Mouse (Mus musculus) cerebellum, postnatal 4 days (tissue): ENCODE results near the gene Gm20388.

Experiments used
- DNase-seq, 2 experiments: peaks; one replicate each; pipeline ENCODE4 v3.0.0; 2022; ENCODE audit warnings: low spot score in 2 of 2, mixed read lengths in 1 of 2

The Gm20388 gene

DNA sequence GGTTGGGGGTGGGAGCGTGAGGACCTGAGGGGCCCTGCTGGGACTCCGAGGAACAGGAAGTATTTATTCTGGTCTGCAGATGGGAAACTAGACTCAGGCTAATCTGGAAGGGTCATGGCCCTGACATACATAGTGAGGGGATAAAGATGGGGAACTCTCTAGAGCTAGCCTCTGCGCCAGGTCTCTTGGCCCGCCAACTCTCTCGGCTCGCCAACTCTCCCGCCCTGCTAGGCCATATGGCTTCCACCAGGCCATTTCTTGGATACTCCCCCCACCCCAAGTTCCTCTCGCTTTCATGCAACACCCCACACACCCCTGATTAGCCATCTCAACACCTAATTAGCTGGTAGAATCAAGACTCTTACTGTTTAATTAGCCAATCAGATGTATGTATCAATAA is 101.8 kb downstream of the Gm20388 start:
- DNase-seq, result no peak

DNA sequence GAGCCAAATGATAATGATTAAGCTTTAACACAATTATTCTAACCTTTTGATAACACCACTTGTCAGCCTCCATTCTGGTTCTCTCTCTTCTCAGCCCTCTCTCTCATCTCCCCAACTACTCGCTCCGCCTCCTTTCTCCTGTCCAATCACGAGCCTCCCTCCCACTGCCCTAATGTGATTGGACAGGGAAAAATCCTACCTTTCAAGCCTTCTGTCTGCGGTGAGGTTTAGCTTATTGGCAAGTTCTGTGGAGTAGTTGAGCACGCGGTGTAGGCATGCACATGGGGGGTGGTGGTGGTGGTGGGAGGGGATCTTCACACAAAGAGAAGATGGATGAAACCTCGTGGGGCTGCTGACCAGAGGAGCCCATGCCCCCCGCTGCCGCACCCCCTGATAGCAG is 102.3 kb downstream of the Gm20388 start:
- DNase-seq, result no peak

DNA sequence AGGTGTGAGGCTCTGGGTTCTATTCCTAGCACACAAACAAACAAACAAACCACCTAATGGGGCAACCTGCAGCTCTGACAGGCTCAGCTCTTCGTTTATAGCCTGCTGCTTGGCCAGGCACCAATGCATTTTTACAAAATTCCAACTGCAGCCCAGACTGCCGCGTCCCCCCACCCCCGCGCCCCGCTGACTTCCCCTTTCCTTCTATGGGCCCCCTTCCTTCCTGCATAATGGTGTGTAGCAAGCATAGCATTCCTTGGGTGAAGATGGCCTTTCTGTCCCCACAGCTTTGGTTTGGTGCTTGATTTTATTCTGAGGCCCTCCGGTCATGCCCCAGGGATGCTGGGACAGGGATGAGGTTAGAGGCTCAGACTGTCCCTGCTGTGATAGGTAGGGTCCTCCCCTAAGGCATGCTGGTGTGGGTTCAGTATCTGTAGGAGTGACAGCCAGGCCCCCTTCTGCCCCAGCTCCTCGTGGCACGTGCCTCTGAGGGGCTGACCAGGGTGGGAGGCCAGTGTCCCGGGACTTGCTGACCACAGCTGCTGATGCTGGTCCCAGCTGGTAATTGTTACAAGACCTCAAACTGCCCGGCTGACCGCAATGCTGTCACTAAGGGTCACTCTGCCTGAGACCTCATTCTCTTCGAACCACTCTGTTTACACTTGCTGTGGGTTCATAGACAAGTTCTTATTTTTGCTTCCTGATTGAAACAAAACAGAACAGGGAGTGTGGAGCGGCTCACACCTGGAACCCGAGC is 103.8 kb downstream of the Gm20388 start:
- no peak for DNase-seq

DNA sequence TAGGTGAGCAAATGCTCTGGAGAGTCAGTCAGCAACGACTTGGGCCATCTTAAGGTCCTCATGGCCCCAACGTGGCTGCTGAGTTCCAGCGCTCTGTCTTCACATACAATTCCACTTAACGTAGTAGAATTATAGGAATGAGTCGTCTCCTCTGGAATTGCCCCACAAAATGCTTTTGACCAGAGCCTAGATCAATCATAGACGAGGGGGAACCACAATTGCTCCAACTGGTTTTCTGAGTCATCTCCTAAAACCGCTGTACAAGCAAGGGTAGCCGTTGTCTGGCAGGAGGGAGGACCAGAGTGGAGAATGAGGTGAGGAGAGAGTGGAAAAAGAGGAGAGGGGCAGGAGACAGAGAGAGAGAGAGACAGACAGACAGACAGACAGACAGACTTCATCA is 105.3 kb downstream of the Gm20388 start:
- DNase-seq, result no peak

DNA sequence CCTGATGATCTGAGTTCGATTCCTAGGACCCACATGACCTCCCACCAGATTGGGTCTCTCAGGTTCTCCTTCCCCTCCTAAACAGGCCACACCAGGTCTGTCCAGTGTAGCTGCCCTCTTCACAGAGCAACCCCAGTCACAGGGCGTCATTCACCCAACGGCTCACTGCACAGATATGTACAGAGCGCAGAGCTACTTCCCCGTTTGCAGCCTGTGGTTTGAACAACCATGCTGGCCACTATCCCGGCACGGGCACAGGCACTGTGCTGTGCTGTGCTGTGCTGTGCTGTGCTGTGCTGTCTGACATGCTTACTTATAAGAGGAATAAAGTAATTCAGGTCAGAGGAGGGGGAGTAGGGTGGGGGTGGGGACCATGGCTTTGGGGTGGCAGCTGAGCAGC is 105.8 kb downstream of the Gm20388 start:
- DNase-seq, result no peak

DNA sequence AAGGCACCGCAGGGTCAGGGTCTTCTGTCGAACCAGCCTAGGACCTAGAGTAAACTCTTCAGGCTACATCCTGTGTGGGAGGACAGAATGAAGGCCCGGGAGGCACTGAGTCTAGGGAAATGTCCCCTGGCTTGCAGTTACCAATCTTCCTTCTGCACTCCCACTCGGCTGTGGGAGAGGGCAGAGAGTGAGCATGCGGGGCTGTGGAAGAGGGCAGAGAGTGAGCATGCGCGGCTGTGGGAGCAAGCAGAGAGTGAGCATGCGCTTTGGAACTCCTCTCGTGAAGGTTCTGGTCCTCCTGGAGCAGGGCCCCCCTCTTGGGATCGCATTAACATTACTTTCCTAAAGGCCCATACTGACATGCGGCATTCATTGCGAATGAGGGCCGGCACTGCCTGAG is 106.7 kb downstream of the Gm20388 start:
- no peak for DNase-seq

DNA sequence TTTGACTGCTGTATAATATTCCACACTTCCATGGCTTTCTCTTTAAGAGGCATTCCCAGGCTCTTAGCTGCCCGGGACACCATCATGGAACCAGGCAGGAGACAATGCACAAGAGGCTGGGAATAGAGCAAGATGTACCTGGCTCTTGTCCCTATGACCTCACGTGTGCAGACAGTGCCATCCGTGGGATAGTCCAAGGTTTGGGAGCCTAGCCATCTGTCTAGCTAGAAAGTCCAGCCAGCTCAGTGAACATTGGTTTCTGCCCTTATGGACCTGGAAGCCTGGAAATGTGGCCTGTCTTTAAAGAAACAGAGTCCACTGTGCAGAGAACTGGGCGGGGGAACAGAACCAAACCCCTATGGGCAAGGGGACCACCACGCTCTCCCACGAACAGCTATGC is 107.1 kb downstream of the Gm20388 start:
- no peak for DNase-seq

DNA sequence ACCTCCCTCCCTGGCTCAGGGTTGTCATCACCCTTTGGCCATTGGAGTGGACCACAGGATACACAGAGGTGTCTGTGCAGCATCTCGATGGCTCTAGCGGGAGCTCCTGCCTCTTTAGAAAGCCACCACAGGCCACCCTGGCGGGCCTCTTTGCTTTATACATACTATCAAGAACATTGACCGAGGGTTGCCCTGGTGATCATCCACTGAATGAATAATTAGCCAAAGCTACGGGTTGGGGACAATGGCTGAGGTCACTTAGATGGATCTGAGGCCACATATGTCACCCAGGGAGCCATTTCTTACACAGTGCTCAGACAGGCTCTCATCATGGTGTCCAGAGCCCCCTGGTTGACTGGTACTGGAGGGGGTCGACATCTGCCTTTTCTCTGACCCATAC is 107.7 kb downstream of the Gm20388 start:
- no peak for DNase-seq

DNA sequence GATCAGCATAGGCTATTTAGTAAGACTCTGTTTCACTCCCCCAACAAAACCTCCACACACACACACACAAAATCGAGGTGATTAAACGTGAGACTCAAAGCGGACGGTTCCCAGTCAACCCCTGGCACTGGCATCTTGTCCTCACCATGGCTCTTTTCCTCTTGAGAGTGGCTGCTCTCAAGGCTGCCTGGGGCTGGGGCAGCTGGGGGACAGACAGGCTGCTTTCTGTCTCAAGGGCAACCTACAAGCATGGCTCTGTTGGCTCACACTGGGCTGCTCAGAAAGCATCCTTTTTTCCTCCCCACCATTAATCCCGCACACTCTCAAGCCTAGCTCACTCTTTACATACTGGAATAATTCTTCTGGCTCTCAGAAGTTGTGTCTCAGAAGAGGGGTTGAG is 108.7 kb downstream of the Gm20388 start:
- no peak for DNase-seq

DNA sequence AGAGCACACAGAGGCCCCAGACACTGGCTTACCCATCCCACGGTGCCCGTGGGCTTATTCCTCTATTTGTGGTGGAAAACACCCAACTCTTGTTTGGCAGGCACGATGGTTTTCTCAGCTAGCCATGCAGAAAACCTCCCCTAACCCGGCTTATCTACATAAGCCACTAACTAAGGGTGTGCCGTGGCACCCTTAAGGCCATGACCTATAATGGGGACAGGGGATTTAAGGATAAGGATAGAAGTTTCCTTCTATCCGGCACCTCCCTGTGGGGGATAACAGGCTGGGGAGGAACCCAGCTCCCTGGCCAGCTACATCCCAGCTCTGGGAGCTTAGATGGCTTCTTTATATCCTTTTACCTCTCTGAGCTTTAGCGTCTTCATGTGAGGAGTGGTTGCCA is 109.7 kb downstream of the Gm20388 start:
- DNase-seq, result no peak

DNA sequence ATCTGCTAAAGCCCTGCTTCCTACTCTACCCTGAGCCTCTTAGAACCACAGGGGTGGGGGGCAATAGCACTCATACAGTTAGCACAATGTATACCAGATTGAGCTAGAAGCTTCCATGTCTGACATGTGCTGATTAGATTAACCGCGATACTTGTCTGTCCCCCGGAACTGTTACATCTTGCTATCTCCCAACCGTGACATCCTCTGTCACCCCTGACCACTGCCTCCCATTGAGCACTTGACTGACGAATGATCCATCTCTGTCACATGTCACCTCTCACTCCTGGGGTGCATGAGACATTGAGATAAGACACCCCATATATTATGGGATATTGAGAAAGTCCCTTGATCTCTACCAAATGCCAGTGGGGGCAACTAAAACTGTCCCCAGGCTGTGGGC is 115.6 kb downstream of the Gm20388 start:
- no peak for DNase-seq

DNA sequence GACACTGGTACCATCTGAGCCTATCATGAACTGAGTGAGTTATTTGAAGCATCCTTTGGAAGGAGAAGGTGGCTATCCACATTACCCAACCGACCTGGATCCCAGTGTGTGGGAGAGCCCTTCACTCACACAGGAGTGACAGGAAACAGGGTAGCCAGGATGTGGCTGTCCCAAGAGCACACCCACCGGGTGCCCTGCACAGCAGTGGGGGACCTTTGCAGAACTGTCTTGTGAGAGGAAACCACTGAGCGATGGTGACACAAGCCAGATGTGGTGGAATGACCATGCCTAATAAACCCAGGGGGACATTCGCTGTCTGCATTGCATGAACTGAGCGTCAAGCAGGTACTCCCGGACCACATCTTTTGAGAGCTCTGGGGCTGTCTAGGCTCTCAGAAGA is 116.3 kb downstream of the Gm20388 start:
- DNase-seq, result no peak

DNA sequence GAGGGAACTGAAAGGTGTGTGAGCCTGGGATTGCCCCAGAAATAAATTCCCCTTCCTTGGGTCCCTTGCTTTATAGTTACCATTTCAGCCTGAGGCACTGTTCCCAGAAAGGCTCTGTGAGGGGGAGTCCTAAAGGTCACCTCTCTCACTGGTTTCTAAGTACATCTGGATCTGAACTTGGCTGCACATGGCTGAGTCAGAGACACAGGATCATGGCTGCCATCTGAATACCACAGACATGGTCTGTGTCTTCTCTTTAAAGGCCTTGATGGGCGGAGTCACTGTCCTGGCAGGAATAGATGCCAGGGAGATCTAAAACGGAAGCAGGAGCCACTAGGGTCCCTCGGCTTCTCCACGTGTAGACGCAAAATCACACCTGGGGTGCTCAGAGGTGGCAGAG is 119.8 kb downstream of the Gm20388 start:
- DNase-seq, result no peak

DNA sequence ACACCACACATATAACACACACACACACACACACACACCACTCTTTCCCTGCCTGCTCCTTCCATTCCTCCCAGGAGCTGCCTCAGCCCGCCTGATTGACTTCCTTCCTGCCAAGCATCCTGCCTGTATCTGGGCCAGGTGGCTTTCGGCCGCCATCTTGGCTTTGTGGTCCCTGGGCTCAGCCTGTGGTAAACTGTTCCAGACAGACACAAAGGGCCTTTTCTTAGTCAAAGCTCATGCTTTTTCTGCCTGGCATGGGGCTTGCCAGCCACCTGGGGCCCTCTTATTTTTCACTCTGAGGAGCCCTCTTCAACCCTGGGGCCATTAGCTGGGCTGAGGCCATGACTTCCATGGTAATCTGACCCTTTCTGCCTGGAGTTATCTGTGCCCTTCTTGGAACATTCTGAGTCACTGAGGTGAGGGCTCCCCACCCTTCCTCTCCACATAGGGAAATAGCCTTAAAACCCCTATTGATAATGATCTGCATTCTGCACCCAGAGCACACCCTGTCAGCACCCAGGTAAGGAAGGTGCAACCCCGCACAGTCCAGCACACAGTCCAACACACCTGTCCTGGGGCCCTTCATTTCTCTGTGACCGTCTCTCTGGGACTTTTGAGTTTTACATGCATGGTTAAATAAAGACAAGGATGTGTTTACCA is 122.0 kb downstream of the Gm20388 start:
- DNase-seq, result peak in 1 of 2 experiments; percentile 29

DNA sequence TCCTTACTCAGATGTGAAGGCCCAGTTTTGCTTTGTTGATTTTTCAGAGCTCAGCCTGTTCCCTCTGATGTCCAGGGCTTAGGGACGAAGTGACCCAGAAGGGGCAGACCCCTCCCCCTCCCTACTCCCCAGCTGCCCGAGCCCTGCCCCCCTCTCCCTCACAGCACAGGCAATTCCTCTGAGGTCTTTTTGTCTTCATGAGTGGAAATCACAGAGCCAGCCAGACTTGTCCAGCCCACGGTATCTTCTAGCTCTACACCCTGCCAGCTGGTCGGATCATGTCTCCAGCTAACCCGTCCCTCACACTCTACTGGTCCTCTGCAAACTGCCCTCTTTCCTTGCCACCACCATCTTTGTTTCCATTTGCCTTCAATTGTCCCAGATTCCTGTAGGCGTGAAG is 123.8 kb downstream of the Gm20388 start:
- DNase-seq, result no peak

DNA sequence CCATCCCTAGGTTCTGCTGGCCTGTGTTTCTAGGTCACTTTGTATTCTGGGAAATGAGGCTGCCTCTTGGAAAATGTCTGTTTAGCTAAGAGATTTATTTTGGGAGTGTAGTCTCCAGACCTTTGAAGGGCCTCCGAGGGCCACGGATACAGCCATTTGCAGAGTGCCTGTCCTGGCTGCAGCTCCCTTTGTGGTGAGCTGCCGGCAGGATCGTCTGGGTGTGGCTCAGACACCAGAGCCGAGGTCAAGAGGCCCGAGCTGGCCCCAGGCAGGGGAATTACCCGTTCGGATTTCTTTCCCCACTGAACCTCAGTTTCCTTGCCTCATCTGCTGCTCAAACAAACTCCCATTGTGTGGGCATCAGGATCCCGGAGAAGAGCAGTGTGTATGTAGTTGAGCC is 125.5 kb downstream of the Gm20388 start:
- DNase-seq, result no peak

DNA sequence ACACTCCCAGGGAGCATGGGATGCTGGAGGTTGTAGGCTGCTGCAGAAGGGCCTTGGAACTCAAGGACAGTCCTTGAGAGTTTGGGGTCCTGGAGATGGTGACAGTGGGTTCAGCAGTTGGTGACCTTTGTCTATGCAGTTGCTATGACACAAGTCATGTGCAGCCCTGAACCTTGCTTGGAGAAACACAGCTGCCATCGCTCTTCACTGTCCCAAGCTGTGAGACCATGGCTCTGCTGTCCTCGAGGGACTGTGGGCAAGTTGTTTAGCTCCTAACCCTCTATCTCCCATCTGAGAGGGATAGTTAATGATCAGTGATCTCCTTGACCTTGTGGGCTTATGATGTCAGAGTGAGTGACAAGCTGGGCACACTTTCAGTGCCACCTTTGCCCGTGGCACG is 125.9 kb downstream of the Gm20388 start:
- no peak for DNase-seq

DNA sequence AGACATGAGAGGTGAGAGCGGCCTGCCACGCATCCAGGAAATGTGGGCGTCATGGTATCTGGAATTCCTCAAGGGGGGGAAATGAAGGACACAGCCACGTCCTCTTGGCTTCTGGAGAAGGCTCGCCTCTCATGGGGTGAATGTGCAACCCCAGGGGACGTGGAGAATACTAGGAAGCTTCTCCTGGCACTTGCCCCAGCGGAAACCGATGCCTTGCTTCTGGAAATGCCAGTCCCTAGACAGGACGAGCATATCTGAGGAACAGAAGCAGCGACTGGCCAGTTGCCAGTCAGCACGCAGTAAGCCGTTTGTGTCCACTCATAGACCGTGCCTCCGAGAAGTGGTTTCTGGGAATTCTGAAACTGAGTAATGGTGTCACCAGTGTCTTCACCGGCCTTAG is 126.6 kb downstream of the Gm20388 start:
- no peak for DNase-seq

DNA sequence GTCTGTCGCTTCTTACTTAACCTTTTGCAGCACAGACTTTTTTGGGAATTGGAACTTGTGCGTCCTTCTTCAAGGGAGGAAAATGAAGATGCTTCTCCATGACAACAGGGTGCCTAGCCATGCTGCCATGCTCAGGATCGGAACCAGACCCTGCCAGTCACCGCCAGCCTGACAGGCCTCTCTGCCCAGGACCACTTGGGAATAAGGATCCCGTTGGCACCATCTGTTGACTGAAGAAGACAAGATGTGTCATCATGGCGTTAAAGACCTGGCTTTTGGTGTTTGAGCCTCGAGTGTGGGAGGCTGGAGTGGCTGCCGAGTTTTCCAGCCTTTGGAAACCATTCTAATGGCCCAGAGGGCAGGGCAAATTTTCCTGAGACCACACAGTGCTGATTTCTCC is 127.0 kb downstream of the Gm20388 start:
- no peak for DNase-seq

DNA sequence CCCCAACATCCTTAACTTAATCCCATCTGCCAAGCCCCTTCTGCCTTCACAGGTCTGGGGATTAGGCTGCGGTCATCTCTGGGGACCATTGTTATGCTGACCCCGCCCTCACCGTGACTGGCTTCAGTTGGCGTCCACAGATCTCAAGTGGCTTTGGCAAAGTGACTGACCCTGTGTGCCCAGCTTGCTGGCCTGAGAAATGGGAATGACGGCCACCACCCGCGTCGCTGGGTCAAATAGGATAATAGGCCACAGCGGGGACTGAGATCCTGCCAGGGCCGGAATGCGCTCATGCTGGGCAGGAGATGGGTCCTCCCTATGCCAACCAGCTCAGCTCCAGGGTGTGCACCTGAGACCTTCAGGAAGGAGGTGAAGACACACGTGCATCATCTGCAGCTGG is 128.1 kb downstream of the Gm20388 start:
- no peak for DNase-seq

DNA sequence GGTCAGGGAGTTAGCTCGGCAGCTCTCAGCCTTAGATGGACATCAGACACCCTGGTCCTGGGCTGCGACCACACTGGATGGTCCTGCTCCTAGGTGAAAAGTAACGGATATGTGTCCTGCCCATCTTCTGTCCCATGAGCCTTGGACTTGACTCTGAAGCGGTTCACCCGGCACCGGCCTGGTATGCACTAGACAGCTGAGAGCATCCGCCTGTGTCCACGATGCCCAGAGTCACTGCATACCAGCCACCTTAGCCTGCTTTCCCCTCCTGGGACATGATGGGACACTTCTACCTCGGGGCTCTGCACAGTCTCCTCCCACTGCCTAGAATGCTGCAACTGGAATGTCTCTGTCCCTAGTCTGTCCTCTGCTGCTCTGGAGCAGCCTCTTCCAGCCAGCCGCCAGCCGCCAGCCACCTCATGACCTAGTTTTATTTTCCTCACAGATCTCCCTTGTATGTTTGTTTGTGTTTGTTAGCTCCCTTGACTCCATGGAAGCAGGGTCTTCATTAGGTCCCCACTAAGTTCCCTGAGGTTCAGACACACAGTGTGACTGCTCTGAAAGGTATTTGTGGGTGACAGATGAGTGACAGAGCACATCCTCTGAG is 128.8 kb downstream of the Gm20388 start:
- DNase-seq, result no peak

DNA sequence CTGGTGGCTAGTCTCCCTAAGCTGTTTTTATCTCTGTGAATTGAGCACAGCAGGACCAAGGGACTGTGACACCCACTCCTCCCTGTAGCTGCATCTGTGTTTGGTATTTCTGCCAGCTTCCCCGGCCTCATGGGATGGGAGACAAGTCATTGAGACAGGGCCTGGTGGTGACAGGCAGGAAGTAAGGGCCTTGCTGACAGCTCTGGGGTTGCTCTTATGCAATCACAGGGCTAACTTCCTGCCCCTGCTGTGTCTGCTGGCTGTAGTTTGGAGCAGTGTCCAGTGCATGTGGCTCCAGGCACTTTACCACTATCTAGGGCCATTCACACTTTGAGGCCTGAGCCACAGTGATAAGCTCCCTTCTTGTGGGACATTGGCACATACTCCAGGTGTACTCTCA is 130.2 kb downstream of the Gm20388 start:
- no peak for DNase-seq
